9 mouse cellular contexts compared by ENCODE assay signal in genomic region chr7:140057413-140058407, GRCm38 (mm10). TPM values are rescaled to one million over a fixed set of nuclear protein-coding genes. Genes with fewer than 3 reads are reported as not detected.
DNase-seq lines count a peak whose midpoint lies in the region; ATAC-seq and TF ChIP-seq lines count a peak whose summit lies in the region.
"Had no signal": no experiment of that assay in that cellular context is flagged by ENCODE, and none has a peak within 500 bp of the region (broad histone marks: within the 10 kb centered on the region; RNA-seq: fewer than 3 reads in every experiment).

No protein-coding gene starts in this region.

- H3K4me1 ChIP-seq in forebrain, embryonic 12.5 days: peaks cover 65% of the 10 kb centered on the region
- H3K4me1 ChIP-seq in kidney, embryonic 15.5 days: peaks cover 31% of the 10 kb centered on the region

- peak overlapping the region; percentile 51 for H3ac ChIP-seq in C2C12 (ENCODE audit: control insufficient read depth, insufficient read length, low read depth)

- peak; percentile 80 for ATAC-seq in forebrain, embryonic 12.5 days (ENCODE audit: low FRiP score)
- ATAC-seq in kidney, embryonic 15.5 days (replicated peaks; ENCODE audit: low FRiP score): peak; percentile 73

- peak overlapping the region; percentile 95 for H3K27ac ChIP-seq in forebrain, embryonic 12.5 days
- H3K27ac ChIP-seq in kidney, embryonic 15.5 days: no peak overlapping the region

- no peaks in the 10 kb centered on the region for H3K27me3 ChIP-seq in C2C12 (ENCODE audit: control insufficient read depth, insufficient read depth, insufficient read length)
- H3K27me3 ChIP-seq in forebrain, embryonic 12.5 days: peaks cover 86% of the 10 kb centered on the region
- H3K27me3 ChIP-seq in kidney, embryonic 15.5 days: peaks cover 96% of the 10 kb centered on the region

- DNase-seq in MN1 (ENCODE audit: low spot score): peak; percentile 85
- peak; percentile 90 for DNase-seq in mesoderm, embryonic 11.5 days (ENCODE audit: low read depth, low spot score)
- no peak for DNase-seq in layer of hippocampus, adult 9-11 months
- DNase-seq in ovary, postnatal 10 days (ENCODE audit: low spot score): no peak

- WGBS in forebrain, embryonic 12.5 days: 2% methylated on average over 53 of the region's 53 CpGs
- WGBS in kidney, embryonic 15.5 days: 3% methylated on average over 53 of the region's 53 CpGs

- no peaks in the 10 kb centered on the region for H3K36me3 ChIP-seq in C2C12 (ENCODE audit: control insufficient read depth, insufficient read depth)
- H3K36me3 ChIP-seq in forebrain, embryonic 12.5 days (replicated peaks): no peaks in the 10 kb centered on the region
- H3K36me3 ChIP-seq in kidney, embryonic 15.5 days: no peaks in the 10 kb centered on the region

- H3K79me2 ChIP-seq in C2C12 (ENCODE audit: control insufficient read depth, insufficient read depth): no peaks in the 10 kb centered on the region

- no peaks in the 10 kb centered on the region for H3K79me3 ChIP-seq in C2C12 (ENCODE audit: low read depth)

- H3K4me2 ChIP-seq in forebrain, embryonic 12.5 days: peak overlapping the region; percentile 77
- H3K4me2 ChIP-seq in kidney, embryonic 15.5 days: peak overlapping the region; percentile 78

- H3K9me3 ChIP-seq in forebrain, embryonic 12.5 days: no peaks in the 10 kb centered on the region
- no peaks in the 10 kb centered on the region for H3K9me3 ChIP-seq in kidney, embryonic 15.5 days (replicated peaks)

- H3K4me3 ChIP-seq in C2C12 (ENCODE audit: insufficient read depth, poor library complexity, severe bottlenecking): peak overlapping the region; percentile 14
- peak overlapping the region; percentile 46 for H3K4me3 ChIP-seq in forebrain, embryonic 12.5 days (replicated peaks)
- H3K4me3 ChIP-seq in kidney, embryonic 15.5 days (replicated peaks): peak overlapping the region; percentile 49
- H3K4me3 ChIP-seq: erythroblast, embryonic 14.5 days had no signal

- no peak for TF ChIP-seq CTCF in C2C12 (IDR thresholded peaks at IDR 0.05; ENCODE audit: control insufficient read depth, insufficient read depth, insufficient read length)

- H3K9ac ChIP-seq in forebrain, embryonic 12.5 days: peak overlapping the region; percentile 74
- peak overlapping the region; percentile 43 for H3K9ac ChIP-seq in kidney, embryonic 15.5 days

TF ChIP-seq in C2C12, 6 proteins besides CTCF, POLR2A, EP300 and RAD21:
- TF ChIP-seq FOSL1 (IDR thresholded peaks at IDR 0.05; ENCODE audit: insufficient read depth, low read length, poor library complexity, severe bottlenecking) (no peak), CEBPB (IDR thresholded peaks at IDR 0.05; ENCODE audit: low read depth) (no peak), MYOD1 (IDR thresholded peaks at IDR 0.05; ENCODE audit: control insufficient read depth, insufficient read length, low read depth) (no peak), USF1 (IDR thresholded peaks at IDR 0.05; ENCODE audit: low read depth) (no peak), MYOG (IDR thresholded peaks at IDR 0.05; ENCODE audit: control insufficient read depth, extremely low read depth, insufficient read length) (no peak), MAX (IDR thresholded peaks at IDR 0.05) (no peak)

RNA-seq across cellular contexts. Expression of gene Msx3, which starts 8.8 kb away (rescaled TPM):
- polyA plus RNA-seq in C2C12 (2012; fragmentation: generic; extraction: Trizol): 0.01 TPM
- 2.3 and 3.1 TPM in 2 replicates for polyA plus RNA-seq in forebrain, embryonic 12.5 days (2016; fragmentation: Nextera tagmentation; extraction: Ambion mirVana)
- not detected in 2 replicates for polyA plus RNA-seq in kidney, embryonic 15.5 days (2015; fragmentation: Nextera tagmentation; extraction: Ambion mirVana)
- polyA plus RNA-seq: erythroblast, embryonic 14.5 days; testis, adult 2 months had no signal

RNA-seq across cellular contexts. Expression of gene Tubgcp2, which starts 21.2 kb away (rescaled TPM):
- polyA plus RNA-seq in C2C12 (2012; fragmentation: generic; extraction: Trizol): 31.7 TPM
- 75.6 and 84.8 TPM in 2 replicates for polyA plus RNA-seq in forebrain, embryonic 12.5 days (2016; fragmentation: Nextera tagmentation; extraction: Ambion mirVana)
- polyA plus RNA-seq in kidney, embryonic 15.5 days (2015; fragmentation: Nextera tagmentation; extraction: Ambion mirVana): 52.6 and 58.0 TPM in 2 replicates

RNA-seq across cellular contexts. Expression of gene Zfp511, which starts 21.5 kb away (rescaled TPM):
- 55.8 TPM for polyA plus RNA-seq in C2C12 (2012; fragmentation: generic; extraction: Trizol)
- polyA plus RNA-seq in forebrain, embryonic 12.5 days (2016; fragmentation: Nextera tagmentation; extraction: Ambion mirVana): 47.2 and 56.2 TPM in 2 replicates
- 38.3 and 40.4 TPM in 2 replicates for polyA plus RNA-seq in kidney, embryonic 15.5 days (2015; fragmentation: Nextera tagmentation; extraction: Ambion mirVana)

RNA-seq across cellular contexts. Expression of gene Caly, which starts 24.6 kb away (rescaled TPM):
- polyA plus RNA-seq in C2C12 (2012; fragmentation: generic; extraction: Trizol): not detected
- polyA plus RNA-seq in forebrain, embryonic 12.5 days (2016; fragmentation: Nextera tagmentation; extraction: Ambion mirVana): 21.5 and 22.3 TPM in 2 replicates
- 1.4 and 2.1 TPM in 2 replicates for polyA plus RNA-seq in kidney, embryonic 15.5 days (2015; fragmentation: Nextera tagmentation; extraction: Ambion mirVana)

RNA-seq across cellular contexts. Expression of gene Prap1, which starts 35.5 kb away (rescaled TPM):
- polyA plus RNA-seq in C2C12 (2012; fragmentation: generic; extraction: Trizol): not detected
- polyA plus RNA-seq in forebrain, embryonic 12.5 days (2016; fragmentation: Nextera tagmentation; extraction: Ambion mirVana): not detected in 2 replicates
- 0.28 TPM in 1 of 2 replicates, not detected in the other for polyA plus RNA-seq in kidney, embryonic 15.5 days (2015; fragmentation: Nextera tagmentation; extraction: Ambion mirVana)
- polyA plus RNA-seq: erythroblast, embryonic 14.5 days had no signal

Comparison
In these comparisons a context has a peak if more than half of its experiments do, and no peak if none do; other contexts are left out.
1. DNase-seq: peak in MN1 (single experiment) and mesoderm, embryonic 11.5 days (single experiment); none in layer of hippocampus, adult 9-11 months (single experiment) and ovary, postnatal 10 days (single experiment).
2. Peak in every context shown above with its lines, with median percentiles within 50 percentile points of each other: H3K4me3 ChIP-seq.